In the genomic region with DNA sequence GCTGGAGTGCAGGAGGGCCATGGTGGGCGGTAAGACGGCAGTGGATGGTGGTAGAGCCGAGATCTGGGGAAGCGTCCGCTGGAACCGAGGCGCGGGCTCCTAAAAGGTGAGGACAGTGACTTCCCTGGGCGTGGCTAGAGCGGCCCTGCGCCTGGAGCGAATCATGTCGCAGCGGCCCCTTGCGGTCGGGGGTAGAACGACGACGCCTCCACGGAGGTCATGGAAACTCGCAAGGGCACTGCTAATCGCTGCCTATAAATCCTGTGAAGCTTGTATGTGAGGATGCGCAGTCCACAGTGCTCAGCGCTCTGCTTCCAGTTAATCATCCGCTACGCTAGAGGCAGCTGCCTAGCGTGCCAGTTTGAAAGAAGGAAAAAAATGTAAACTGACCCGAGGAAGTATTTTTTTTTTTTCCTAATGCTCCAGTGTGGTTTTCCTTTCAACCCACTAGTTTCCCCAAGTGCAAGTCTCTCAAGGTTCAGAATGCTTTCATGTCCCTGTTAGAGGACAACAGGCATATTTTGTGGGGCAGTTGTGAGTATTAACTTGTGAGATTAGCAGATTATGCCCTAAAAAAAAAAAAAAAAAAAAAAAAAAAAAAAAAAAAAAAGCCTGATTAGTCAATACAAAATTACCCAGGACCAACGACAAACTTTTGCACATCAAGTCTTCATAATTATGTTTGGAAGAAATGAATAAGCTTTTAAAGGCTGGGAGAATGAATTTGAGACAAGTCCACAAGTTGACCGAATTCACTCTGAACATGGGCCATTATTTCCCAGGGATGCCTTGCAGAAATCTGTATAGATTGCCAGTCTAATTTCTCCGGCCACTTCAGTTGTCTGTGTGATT, we compare ENCODE assay signal across 8 mouse cellular contexts. TPM values are rescaled to one million over a fixed set of nuclear protein-coding genes. Genes with fewer than 3 reads are reported as not detected.
A peak's percentile ranks its signal among the peaks of the same experiment; 100 is the strongest.
DNase-seq lines count a peak whose midpoint lies in the region; ATAC-seq and TF ChIP-seq lines count a peak whose summit lies in the region.

A gene (minus strand): TSS at position 263 of the 852 bp plus-strand sequence.

- TF ChIP-seq CTCF in ES-Bruce4 (IDR thresholded peaks at IDR 0.05; ENCODE audit: low read depth, low read length) = peak; percentile 83

- no peak for TF ChIP-seq POLR2A in ES-Bruce4 (IDR thresholded peaks at IDR 0.05; ENCODE audit: insufficient read depth, low read length)

- H3K9me3 ChIP-seq in ES-Bruce4 (replicated peaks; ENCODE audit: control insufficient read depth, insufficient read depth, low read length, poor library complexity, severe bottlenecking) = no peaks in the 10 kb centered on the region
- no peaks in the 10 kb centered on the region for H3K9me3 ChIP-seq in forebrain, embryonic 14.5 days (replicated peaks; ENCODE audit: control insufficient read depth, low read length)
- no peaks in the 10 kb centered on the region for H3K9me3 ChIP-seq in neural tube, embryonic 15.5 days (replicated peaks)

- H3K4me1 ChIP-seq in ES-Bruce4 (ENCODE audit: control insufficient read depth, insufficient read depth, low read length) = no peaks in the 10 kb centered on the region
- peaks cover 10% of the 10 kb centered on the region for H3K4me1 ChIP-seq in forebrain, embryonic 14.5 days (ENCODE audit: control insufficient read depth, insufficient read depth, low read length)
- H3K4me1 ChIP-seq in neural tube, embryonic 15.5 days = peaks cover 21% of the 10 kb centered on the region

- DNase-seq in forebrain, embryonic 14.5 days (ENCODE audit: low spot score) = peak; percentile 93
- DNase-seq in heart, postnatal 14 days = peak; percentile 93
- DNase-seq in layer of hippocampus, adult 11-12 months (ENCODE audit: low spot score) = peak; percentile 89
- peak; percentile 88 to 90 for DNase-seq in lung, adult 18-20 months
- DNase-seq in testis, postnatal 14 days (ENCODE audit: low spot score) = peak; percentile 87

- peak; percentile 90 for ATAC-seq in cerebellum, adult (ENCODE audit: insufficient number of reproducible peaks, low FRiP score, low TSS enrichment)
- peak; percentile 92 for ATAC-seq in forebrain, embryonic 14.5 days
- ATAC-seq in neural tube, embryonic 15.5 days (ENCODE audit: low FRiP score) = peak; percentile 93

- H3K4me2 ChIP-seq in forebrain, embryonic 14.5 days (ENCODE audit: low read length) = peak within 1 kb of the TSS; percentile 83
- H3K4me2 ChIP-seq in neural tube, embryonic 15.5 days = peak within 1 kb of the TSS; percentile 78

- peak within 1 kb of the TSS; percentile 9; the same call in 1 of the 2 replicates for H3K27ac ChIP-seq in ES-Bruce4 (ENCODE audit: insufficient read depth, low read length)
- peak within 1 kb of the TSS; percentile 71; the same call in 1 of the 2 replicates for H3K27ac ChIP-seq in forebrain, embryonic 14.5 days (ENCODE audit: low read depth, low read length)
- H3K27ac ChIP-seq in neural tube, embryonic 15.5 days (replicated peaks) = peak within 1 kb of the TSS; percentile 85

- peak within 1 kb of the TSS; percentile 79 for H3K9ac ChIP-seq in ES-Bruce4 (ENCODE audit: low read depth, poor library complexity, severe bottlenecking)
- peak within 1 kb of the TSS; percentile 82 for H3K9ac ChIP-seq in forebrain, embryonic 14.5 days (ENCODE audit: low read length)
- H3K9ac ChIP-seq in neural tube, embryonic 15.5 days (replicated peaks) = peak within 1 kb of the TSS; percentile 75

- peak within 1 kb of the TSS; percentile 81 for H3K4me3 ChIP-seq in ES-Bruce4 (ENCODE audit: low read depth, low read length)
- peak within 1 kb of the TSS; percentile 96 for H3K4me3 ChIP-seq in forebrain, embryonic 14.5 days (ENCODE audit: low read depth, low read length)
- H3K4me3 ChIP-seq in neural tube, embryonic 15.5 days (replicated peaks) = peak within 1 kb of the TSS; percentile 100

- WGBS in forebrain, embryonic 14.5 days = 9% methylated on average over 31 of the region's 31 CpGs
- 8% methylated on average over 31 of the region's 31 CpGs for WGBS in neural tube, embryonic 15.5 days

- H3K27me3 ChIP-seq in ES-Bruce4 (ENCODE audit: control insufficient read depth, insufficient read depth, low read length, poor library complexity, severe bottlenecking) = no peaks in the 10 kb centered on the region
- no peaks in the 10 kb centered on the region for H3K27me3 ChIP-seq in forebrain, embryonic 14.5 days (replicated peaks; ENCODE audit: control insufficient read depth, insufficient read depth, low read length)
- no peaks in the 10 kb centered on the region for H3K27me3 ChIP-seq in neural tube, embryonic 15.5 days (replicated peaks)

- peaks cover 4% of the 10 kb centered on the region; the same call in 1 of the 2 replicates for H3K36me3 ChIP-seq in ES-Bruce4 (ENCODE audit: control insufficient read depth, insufficient read depth, low read length, poor library complexity, severe bottlenecking)
- H3K36me3 ChIP-seq in forebrain, embryonic 14.5 days (ENCODE audit: control insufficient read depth, insufficient read depth, low read length) = no peaks in the 10 kb centered on the region
- no peaks in the 10 kb centered on the region for H3K36me3 ChIP-seq in neural tube, embryonic 15.5 days

- TF ChIP-seq EP300 in ES-Bruce4 (IDR thresholded peaks at IDR 0.05; ENCODE audit: insufficient read depth, low read depth, low read length) = peak; percentile 63; the same call in 1 of the 2 replicates

- intact Hi-C loops in heart, postnatal 14 days (cut with DNase I) = loop anchor here (5.0 kb wide), 1 partner anchor 36 kb away; a partner anchor contains a TSS

RNA-seq across cellular contexts. Expression of the gene that starts here (rescaled TPM):
- 190 and 192 TPM in 2 replicates for polyA plus RNA-seq in ES-Bruce4 (2011; ENCODE audit: insufficient read depth, insufficient read length, low read depth, missing spikeins)
- polyA plus RNA-seq in forebrain, embryonic 14.5 days (2014; fragmentation: Nextera tagmentation; extraction: Ambion mirVana) = 107 and 116 TPM in 2 replicates
- total RNA-seq in heart, postnatal 14 days (2021) = 100 to 1,000 TPM; 785 to 791 TPM
- 235 and 242 TPM in 2 replicates for polyA plus RNA-seq in neural tube, embryonic 15.5 days (2015; fragmentation: Nextera tagmentation; extraction: Ambion mirVana)

Comparison
In these comparisons a context has a peak if more than half of its experiments do, and no peak if none do; other contexts are left out.
1. Peak in every context shown above with its lines: DNase-seq, ATAC-seq, H3K4me3 ChIP-seq and H3K27ac ChIP-seq.
2. H3K27ac ChIP-seq: peak in every context shown above with its lines; median percentile 85 in neural tube, embryonic 15.5 days; 71 in forebrain, embryonic 14.5 days; 9 in ES-Bruce4.